Mouse (Mus musculus) megakaryocyte, embryonic 14.5 days (primary cell): ENCODE measurements at regions not wholly inside any gene's neighbourhood (a gene's known extent, or its start where the extent isn't known, plus 50 kb on each side); places are given as distances from the start of the nearest gene placed in this dataset.

Experiments used
- FLI1 ChIP-seq: IDR thresholded peaks from 2 replicates; pipeline ENCODE4 v1.6.1; 2012; ENCODE audit warnings: low read length, inconsistent platforms, mixed read lengths
- GATA1 ChIP-seq: IDR thresholded peaks from 3 replicates; pipeline ENCODE4 v1.6.1; 2012; ENCODE audit warnings: mixed read lengths, low read length, inconsistent platforms, borderline replicate concordance

DNA sequence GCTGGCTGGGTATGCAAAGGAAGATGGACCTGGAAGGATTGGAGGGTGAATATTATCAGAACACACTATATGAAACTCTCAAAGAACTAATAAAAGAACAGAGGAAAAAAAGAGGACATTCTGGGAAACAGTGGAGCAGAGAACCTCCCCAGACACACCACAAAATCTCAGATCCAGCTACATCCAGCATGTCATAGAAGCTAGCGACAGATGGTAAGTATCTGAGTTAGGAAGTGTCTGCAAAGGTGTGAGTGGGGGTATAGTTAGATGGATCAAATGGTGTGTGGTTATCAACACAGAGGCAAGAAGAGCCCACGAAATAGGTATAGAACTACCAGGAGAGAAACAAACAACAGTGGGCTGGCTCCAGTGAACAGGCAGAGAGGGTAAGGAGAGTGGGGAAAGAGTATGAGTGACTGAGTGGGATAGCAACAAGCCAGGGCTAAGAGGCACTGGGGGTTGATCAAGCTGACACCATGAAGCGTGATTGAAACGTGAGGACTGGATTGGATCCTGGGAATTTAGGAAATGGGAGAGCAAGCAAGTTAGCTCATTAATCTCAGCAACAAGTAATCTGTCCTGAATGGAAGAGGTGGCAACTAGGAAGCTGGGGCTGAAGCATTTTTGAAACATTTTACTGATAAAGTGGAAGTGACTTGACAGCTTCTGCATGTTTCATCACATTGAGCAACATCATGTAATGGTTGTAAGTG is 114.9 kb upstream of the Kirrel3 start:
- TF ChIP-seq FLI1 (no peak), GATA1 (no peak)
